Mouse (Mus musculus) heart, adult 2 months (tissue): ENCODE data around the gene Hoxb3. TPM values are rescaled to one million over a fixed set of nuclear protein-coding genes. Genes with fewer than 3 reads are reported as not detected.

Experiments
- DNase-seq, 2 experiments: peaks; one replicate each; pipeline ENCODE4 v3.0.0; 2021
- H3K27ac ChIP-seq: fragments of 200-600 bp; 2 replicates; pipeline ENCODE4 v1.8.1; 2022
- H3K27me3 ChIP-seq: fragments of 200-500 bp; 2 replicates; pipeline ENCODE4 v1.6.1; 2012; ENCODE audit warnings: mild to moderate bottlenecking, low read length, inconsistent platforms, mixed read lengths; ENCODE audit not compliant: control insufficient read depth, insufficient read depth
- H3K36me3 ChIP-seq: fragments of 200-500 bp; 2 replicates; pipeline ENCODE4 v1.6.1; 2012; ENCODE audit warnings: low read length, inconsistent platforms; ENCODE audit not compliant: control insufficient read depth, insufficient read depth
- H3K4me1 ChIP-seq: fragments of 200-500 bp; 2 replicates; pipeline ENCODE4 v1.6.1; 2011; ENCODE audit warnings: low read length; ENCODE audit not compliant: control insufficient read depth, insufficient read depth
- H3K4me3 ChIP-seq: fragments of 200-600 bp; 2 replicates; pipeline ENCODE4 v1.8.1; 2022
- H3K79me2 ChIP-seq: fragments of 200-500 bp; replicated peaks from 2 replicates; pipeline ENCODE4 v1.6.1; 2012; ENCODE audit warnings: mild to moderate bottlenecking, inconsistent platforms, low read length, moderate library complexity, mixed read lengths; ENCODE audit not compliant: control insufficient read depth, insufficient read depth
- H3K9ac ChIP-seq: fragments of 200-500 bp; 2 replicates; pipeline ENCODE4 v1.6.1; 2012; ENCODE audit warnings: low read depth, mild to moderate bottlenecking, control low read depth, inconsistent platforms, low read length, mixed read lengths
- CTCF ChIP-seq: fragments of 200-600 bp; IDR thresholded peaks from 2 replicates; pipeline ENCODE4 v1.8.1; 2022; ENCODE audit warnings: antibody characterized with exemption, mild to moderate bottlenecking, moderate library complexity
- EP300 ChIP-seq: fragments of 200-500 bp; IDR thresholded peaks from 2 replicates; pipeline ENCODE4 v1.6.1; 2011; ENCODE audit warnings: low read depth, low read length, control low read depth; ENCODE audit not compliant: insufficient read depth
- POLR2A ChIP-seq: fragments of 200-500 bp; IDR thresholded peaks from 2 replicates; pipeline ENCODE4 v1.6.1; 2011; ENCODE audit warnings: mild to moderate bottlenecking, low read depth, low read length, control low read depth; ENCODE audit not compliant: insufficient read depth
- WGBS: fragments of 180-500 bp; shearing (Covaris S2); methylation state at CpG from one replicate; pipeline ENCODE4 v1.1.7; 2018; 5-methylcytosine and 5-hydroxymethylcytosine counted together
- intact Hi-C: fragments of 180-260 bp; cut with DNase I; formaldehyde crosslinking; loops from one replicate; pipeline ENCODE4 v1.15.1; 2025
- polyA plus RNA-seq: library from polyadenylated mRNA; depleted of rRNA; stranded (reverse); fragments of >200 nt; gene quantifications from 2 replicates; pipeline ENCODE4 v1.2.3, GENCODE M21; 2012
- total RNA-seq, 2 experiments: library from RNA; stranded (reverse); gene quantifications; 2 replicates each; pipeline ENCODE4 v1.2.3; 2021

Hoxb3 gene
- total and polyA plus RNA-seq, 3 experiments, result 0.23 to 0.64 (median 0.30) TPM

DNA sequence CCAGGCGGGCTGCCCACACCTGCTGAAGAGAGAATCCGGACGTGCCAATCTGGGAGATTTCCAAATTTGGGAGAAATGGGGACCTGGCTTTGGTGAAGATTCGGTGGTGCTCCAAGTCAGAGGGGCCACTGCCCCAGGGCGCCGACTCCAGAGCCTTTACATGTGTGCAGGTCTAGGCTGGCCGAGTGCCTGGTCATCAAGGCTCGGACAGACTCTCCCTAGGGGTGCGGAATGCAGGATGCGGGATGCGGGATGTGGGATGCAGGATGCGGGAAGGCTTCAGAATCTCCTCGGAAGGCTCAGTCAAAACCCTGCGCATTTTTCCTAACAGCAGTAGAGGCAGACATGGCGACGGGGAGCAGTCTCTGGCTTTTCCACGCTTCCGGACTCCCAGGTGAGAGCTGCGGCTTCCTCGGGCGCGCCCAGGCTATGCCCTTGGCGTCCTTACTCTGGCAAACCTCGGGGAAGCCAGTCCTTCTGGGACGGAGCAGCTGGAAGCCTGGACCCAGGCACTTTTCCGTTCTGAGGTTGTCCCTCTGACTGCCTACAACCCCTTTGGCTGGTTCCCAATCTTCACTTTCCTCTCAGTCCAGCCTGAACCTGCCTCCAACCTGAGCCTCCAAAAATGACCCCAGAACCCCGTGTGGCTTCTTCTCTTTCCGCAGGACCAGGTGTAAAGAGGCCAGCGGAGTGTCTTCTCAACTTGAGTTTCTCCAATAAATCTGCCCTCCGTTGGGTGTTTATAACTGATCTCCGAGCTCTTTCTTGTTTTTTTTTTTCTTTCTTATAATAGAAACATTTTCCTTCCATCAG, 43.5 kb upstream of the Hoxb3 start:
- Histone ChIP-seq H3K4me3 (no peak overlapping the region), H3K36me3 (no peaks in the 10 kb centered on the region), H3K4me1 (0 out of 2 replicates have a peak, but pooled peaks cover 1% of the 10 kb centered on the region), H3K79me2 (no peaks in the 10 kb centered on the region), H3K27me3 (peaks cover 41% of the 10 kb centered on the region), H3K27ac (no peak overlapping the region), H3K9ac (no peak overlapping the region)
- TF ChIP-seq EP300 (no peak), CTCF (no peak), POLR2A (no peak)
- WGBS, result 5% methylated on average over 31 of the region's 31 CpGs
- DNase-seq, result no peak
- intact Hi-C loops, result loop anchor here (1.0 to 10.0 kb wide), 7 partner anchors 15 to 583 kb away; partner anchors contain the start of gene Igf2bp1

DNA sequence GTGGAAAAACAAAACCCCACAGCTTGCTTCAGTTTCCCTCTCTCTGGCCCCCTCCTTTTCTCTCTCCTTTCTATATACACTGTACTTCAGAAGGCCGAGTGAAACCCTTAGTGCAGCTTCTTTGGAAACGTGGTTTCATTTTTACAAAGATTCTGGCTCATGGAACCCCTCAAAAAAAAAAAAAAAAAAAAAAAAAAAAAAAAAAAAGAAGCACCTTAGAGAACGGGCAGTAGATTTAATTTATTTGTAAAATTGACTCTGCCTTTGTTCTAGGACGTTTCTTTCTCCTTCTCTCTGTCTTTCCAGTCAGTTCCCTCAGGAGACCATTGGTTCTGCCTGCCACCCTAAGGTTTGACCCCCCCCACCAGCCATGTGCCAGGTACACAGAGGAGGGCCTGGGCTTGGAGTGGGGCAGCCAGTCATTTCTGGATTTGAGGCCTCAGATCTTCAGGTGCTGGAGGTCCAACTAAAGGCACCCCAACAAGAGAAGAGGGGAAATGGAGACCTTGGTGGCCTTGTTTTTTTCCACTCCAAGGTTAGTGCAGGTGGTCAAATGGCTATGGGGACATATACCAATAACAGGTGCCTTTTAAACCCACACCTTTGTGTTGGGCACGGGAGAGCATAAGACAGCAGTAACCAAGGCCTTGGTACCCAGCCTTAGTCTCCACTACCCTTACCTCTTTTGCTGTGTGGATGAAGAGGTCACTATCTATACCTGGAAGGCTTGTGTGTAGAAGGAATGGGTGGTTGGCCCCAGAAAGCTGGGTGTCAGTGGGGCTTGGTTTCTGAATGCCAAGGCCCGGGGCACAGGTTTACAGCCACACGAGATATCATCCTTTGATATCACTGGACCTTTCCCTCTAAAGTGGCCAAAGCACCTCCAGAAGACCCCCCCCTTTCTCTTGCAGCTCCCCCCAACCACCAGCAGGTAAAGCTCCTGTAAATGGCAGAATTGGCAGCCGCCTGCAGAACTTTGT, 42.4 kb upstream of the Hoxb3 start:
- no peak for DNase-seq
- 18% methylated on average over 8 of the region's 8 CpGs for WGBS
- TF ChIP-seq CTCF (no peak), EP300 (no peak), POLR2A (no peak)
- Histone ChIP-seq H3K27ac (no peak overlapping the region), H3K9ac (no peak overlapping the region), H3K4me1 (peaks cover 1% of the 10 kb centered on the region; the same call in 1 of the 2 replicates), H3K79me2 (no peaks in the 10 kb centered on the region), H3K27me3 (peaks cover 44% of the 10 kb centered on the region), H3K4me3 (no peak overlapping the region), H3K36me3 (no peaks in the 10 kb centered on the region)
- intact Hi-C loops, result loop anchor here (1.0 to 10.0 kb wide), 3 partner anchors 256 to 444 kb away; partner anchors contain the start of gene Igf2bp1

- intact Hi-C loops, result loop anchor here (10.0 kb wide), 2 partner anchors 277 to 443 kb away; partner anchors contain the start of gene Igf2bp1
- WGBS, result 12% methylated on average over 18 of the region's 18 CpGs
- TF ChIP-seq EP300, result no peak
- no peak for TF ChIP-seq POLR2A
- no peak for TF ChIP-seq CTCF
These were observed 41.7 kb upstream of the Hoxb3 start for GRCm38 (mm10) chr11:96281396-96281795.

GRCm38 (mm10) chr11:96281855-96282570, 41.1 kb upstream of the Hoxb3 start, which contains the start of gene Hoxb8:
Hoxb8 (plus strand) TSS chr11:96281905.
- 7% methylated on average over 27 of the region's 27 CpGs for WGBS
- no peak within 1 kb of the TSS for H3K27ac ChIP-seq
- peaks cover 52% of the 10 kb centered on the region for H3K27me3 ChIP-seq
- no peak within 1 kb of the TSS for H3K9ac ChIP-seq
- no peaks in the 10 kb centered on the region for H3K36me3 ChIP-seq
- TF ChIP-seq POLR2A, result no peak
- no peak for TF ChIP-seq CTCF
- TF ChIP-seq EP300, result no peak
- H3K4me1 ChIP-seq, result peaks cover 1% of the 10 kb centered on the region; the same call in 1 of the 2 replicates
- intact Hi-C loops, result loop anchor here (10.0 kb wide), 2 partner anchors 277 to 443 kb away; partner anchors contain the start of gene Igf2bp1
- H3K4me3 ChIP-seq, result no peak within 1 kb of the TSS
- DNase-seq, result no peak
- no peaks in the 10 kb centered on the region for H3K79me2 ChIP-seq

More at GRCm38 (mm10) chr11:96281396-96281795, 41.7 kb upstream of the Hoxb3 start:
- peaks cover 47% of the 10 kb centered on the region for H3K27me3 ChIP-seq
- no peak overlapping the region for H3K9ac ChIP-seq
- H3K4me1 ChIP-seq, result peaks cover 1% of the 10 kb centered on the region; the same call in 1 of the 2 replicates
- no peak overlapping the region for H3K27ac ChIP-seq
- H3K79me2 ChIP-seq, result no peaks in the 10 kb centered on the region
- no peak overlapping the region for H3K4me3 ChIP-seq
- no peaks in the 10 kb centered on the region for H3K36me3 ChIP-seq
- no peak for DNase-seq
